In the genomic region with DNA sequence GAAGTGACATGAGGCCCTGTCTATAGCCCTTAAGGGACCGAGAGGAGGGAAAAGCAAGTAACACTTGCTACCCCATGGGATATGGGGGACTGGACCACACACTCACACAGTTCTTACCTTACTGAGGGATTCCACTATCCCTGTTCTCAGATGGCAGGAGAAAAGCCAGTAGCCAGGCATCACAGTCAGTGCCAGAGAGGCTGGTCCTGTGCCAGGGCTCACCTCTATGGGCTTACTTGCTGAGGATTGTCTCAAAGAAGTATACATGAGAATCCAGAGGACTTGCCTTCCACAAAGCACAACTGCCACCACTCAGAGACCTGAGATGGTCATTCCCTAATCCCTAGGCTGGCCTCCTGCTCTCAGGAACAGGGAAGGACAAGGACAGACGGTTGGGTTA, we compare ENCODE assay signal across 15 mouse cellular contexts.
"Had no signal": no experiment of that assay in that cellular context is flagged by ENCODE, and none has a peak within 500 bp of the region (broad histone marks: within the 10 kb centered on the region; RNA-seq: fewer than 3 reads in every experiment).

No protein-coding gene starts in this region.

- H3K4me3 ChIP-seq: limb, embryonic 12.5 days; liver, embryonic 13.5 days; lung, embryonic 15.5 days; midbrain, embryonic 12.5 days; neural tube, embryonic 13.5 days had no signal

- H3K9ac ChIP-seq: limb, embryonic 12.5 days; liver, embryonic 13.5 days; liver, postnatal 0 days; lung, embryonic 15.5 days; midbrain, embryonic 12.5 days; neural tube, embryonic 13.5 days had no signal

- H3K27ac ChIP-seq: limb, embryonic 12.5 days; liver, embryonic 13.5 days; lung, embryonic 15.5 days; midbrain, embryonic 12.5 days; neural tube, embryonic 13.5 days had no signal

- H3K4me1 ChIP-seq: limb, embryonic 12.5 days; midbrain, embryonic 12.5 days had no signal

- DNase-seq: kidney, postnatal 25 days; layer of hippocampus, adult 9-11 months; liver; liver, embryonic 13.5 days; liver, postnatal 0 days; retina, postnatal 1 day; right cerebral cortex, postnatal 4 days; spleen, adult 18-20 months; thymus, adult 2 months; thymus, postnatal 36 days had no signal

- H3K27me3 ChIP-seq: limb, embryonic 12.5 days; liver, embryonic 13.5 days; lung, embryonic 15.5 days; midbrain, embryonic 12.5 days; neural tube, embryonic 13.5 days had no signal

- ATAC-seq: liver, postnatal 0 days; midbrain, embryonic 16.5 days had no signal

- H3K4me2 ChIP-seq: limb, embryonic 12.5 days; liver, embryonic 13.5 days; lung, embryonic 15.5 days; midbrain, embryonic 12.5 days; neural tube, embryonic 13.5 days had no signal

- H3K9me3 ChIP-seq: limb, embryonic 12.5 days; liver, embryonic 13.5 days; lung, embryonic 15.5 days; midbrain, embryonic 12.5 days; neural tube, embryonic 13.5 days had no signal
